Mouse (Mus musculus) liver, postnatal 0 days (tissue): ENCODE measurements around the gene Mnx1.

Experiments used
- CTCF ChIP-seq: sonication (generic); IDR thresholded peaks from 2 replicates; pipeline ENCODE4 v1.5.1; 2016; ENCODE audit warnings: antibody characterized with exemption, low read depth
- EP300 ChIP-seq: IDR thresholded peaks from 2 replicates; pipeline ENCODE4 v1.6.1; 2016; ENCODE audit warnings: antibody characterized with exemption, low read depth, mild to moderate bottlenecking

DNA sequence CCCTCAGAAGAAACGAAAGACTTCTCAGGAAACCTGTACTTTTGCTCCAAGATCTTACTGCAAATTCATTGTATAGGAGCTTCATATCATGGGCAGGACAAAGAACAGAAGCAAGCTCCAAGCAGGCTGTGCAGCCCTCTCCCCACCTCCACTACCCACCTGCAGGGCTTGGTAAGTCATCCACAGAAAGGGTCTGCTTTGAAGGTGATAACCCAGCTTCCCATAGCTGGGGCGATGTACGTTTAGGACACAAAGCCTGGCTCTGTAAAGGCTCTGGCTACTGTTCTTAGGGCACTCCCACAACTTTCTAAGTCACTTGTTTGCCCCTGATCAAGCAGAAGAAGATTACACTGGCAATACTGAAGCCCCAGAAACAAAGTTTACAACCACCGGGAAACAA lies 5.5 kb upstream of the Mnx1 start:
- TF ChIP-seq CTCF (no peak), EP300 (no peak)
